Mouse (Mus musculus): ENCODE results near the gene Zdhhc16.
A peak's percentile ranks its signal among the peaks of the same experiment; 100 is the strongest.

The Zdhhc16 gene

DNA sequence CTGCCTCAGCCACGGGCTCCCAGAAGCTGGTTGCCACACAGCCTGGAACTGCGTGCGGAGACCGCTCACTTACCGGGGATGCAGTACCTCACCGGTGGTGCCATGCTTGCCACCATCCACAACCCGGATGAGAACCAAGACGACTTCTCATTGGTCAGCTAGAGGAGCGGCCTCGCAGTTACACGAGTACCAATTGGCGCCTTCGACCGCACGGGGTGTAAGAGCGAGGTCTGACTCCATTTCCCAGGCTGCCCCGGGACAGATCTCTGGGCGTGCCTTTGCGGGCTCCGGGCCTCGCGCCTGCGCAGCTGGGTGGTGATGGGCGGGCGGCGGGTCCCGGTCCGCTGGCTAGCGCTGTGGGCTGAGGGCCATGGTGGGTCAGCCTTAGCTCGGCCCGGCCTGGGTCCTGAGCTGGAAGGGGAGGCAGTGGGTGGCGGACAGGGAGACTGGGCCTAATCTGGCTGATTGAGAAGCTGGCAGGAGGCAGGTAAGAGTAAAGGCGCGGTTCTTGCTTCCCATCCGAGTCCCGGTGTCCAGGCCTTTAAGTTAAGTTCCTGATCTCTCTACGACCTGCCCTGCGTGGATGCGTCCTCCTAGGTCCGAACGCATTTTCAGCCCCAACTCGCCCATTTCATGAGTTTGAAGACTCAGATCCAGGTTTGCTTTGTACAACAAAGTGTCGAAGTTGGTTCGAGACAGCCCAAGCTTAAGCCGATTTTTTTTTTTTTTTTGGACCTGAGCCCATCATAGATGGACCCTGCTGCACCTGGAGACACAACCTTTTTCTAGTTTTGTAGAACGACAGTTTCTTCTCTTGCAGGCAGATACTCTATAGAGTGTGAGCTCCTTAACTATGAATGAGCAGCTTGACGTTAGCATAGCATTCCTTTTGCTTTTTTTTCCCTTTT lies at the start of gene Zdhhc16, which contains the start of gene Exosc1:
Gene Zdhhc16, plus strand, starts transcription at position 302 of the 908 bp plus-strand sequence.
Gene Exosc1, minus strand, starts transcription at position 245 of the 908 bp plus-strand sequence.
- peak; percentile 98 to 99 for DNase-seq

DNA sequence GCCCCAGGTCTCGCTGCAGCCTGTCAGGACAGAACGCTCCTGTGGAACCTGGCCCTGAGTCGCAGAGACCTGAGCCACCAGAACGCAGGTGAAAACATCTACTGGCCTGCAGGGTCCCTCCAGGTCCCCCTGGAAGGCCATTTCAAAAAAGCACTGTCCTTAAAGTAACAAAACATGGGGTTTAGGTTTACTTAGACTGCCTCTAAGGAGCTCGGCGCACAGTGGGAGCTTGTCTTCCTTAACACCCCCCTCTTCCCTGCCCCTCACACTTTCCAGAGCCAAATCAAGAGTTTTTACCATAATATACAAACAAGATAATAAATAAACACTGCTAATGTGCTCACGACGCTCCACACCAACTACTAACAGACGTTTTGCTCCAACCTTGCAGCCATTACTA lies 49.4 kb upstream of the Zdhhc16 start:
- DNase-seq = no peak

DNA sequence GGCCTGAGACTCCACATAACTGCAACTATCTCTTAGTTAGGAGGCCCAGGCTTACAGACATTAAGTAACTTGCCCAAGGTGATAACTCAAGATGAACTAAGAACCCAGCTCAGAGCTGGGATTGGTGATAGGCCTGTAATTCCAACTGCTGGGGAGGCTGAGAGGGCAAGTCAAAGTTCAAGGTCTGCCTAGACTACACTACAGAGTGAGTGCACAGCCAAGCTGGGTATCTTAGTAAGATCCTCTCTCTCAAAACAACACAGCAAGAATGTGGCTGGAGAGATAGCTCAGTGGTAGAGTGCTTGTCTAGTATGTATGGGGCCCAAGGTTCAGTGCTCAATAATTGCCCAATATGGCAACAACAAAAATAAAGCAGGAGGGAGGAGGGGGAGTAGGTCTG lies 45.1 kb upstream of the Zdhhc16 start:
- no peak for DNase-seq

DNA sequence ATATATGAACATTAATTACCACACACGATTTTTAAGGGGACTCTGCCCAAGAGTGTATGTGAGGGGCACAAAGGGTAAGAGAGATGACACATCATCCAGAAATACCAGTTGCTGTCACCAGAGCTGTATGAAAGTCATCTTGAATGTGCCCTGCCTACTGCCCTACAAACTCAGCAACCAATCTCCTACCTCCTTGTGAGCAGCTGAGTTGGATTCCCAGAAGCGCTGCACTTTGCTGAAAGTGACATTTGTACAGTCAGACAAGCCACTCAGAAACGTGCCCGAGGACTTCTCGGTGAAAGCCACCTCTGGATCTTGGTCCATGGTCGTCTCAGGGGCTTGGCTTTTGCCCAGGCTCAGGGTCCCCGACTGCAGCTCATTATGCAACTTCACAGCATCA lies 38.3 kb upstream of the Zdhhc16 start:
- DNase-seq = no peak

DNA sequence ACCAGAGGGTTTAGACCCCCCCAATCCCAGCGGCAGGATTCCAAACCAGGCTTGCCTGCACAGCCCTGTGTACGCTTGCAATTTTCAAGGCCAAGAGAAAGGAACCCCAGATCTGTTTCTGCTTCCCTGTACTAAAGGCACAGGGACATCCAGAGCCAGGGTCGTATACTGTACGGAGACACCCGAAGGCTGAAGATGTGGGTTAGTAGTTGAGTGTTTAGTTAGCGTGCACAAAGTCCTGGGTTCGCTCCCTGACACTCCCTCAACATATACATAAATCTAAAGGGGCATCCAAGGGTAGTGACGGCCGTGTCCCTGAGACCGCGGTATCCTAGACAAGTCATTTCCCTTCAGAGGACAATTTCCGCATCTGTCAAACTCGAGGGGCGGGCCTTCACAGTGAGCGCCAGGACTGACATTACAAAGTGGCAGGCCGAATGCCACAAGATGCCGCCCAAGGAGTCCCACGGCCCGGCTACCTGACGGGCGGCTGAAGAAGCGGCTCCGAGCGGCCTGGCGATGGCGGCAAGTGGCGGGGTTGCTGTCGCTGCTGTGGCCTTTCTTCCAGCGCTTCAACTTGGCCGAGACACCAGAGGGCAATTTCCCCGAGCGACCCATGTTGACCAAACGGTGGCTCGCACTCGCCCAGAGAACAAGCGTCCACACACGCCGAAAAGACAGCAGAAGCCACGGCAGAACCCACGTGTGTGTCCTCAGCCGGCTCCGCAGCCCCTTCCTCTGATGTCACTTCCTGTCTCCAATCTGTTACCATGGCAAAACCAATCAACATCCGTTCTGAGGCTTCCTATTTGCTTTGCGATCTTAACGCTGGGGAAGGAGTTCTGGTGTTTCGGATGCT lies 37.6 kb upstream of the Zdhhc16 start, which contains the start of gene Rrp12:
Gene Rrp12, minus strand, starts transcription at position 714 of the 859 bp plus-strand sequence.
- peak; percentile 79 to 86 for DNase-seq

GRCm38 (mm10) chr19:41896319-41896711 lies 37.0 kb upstream of the Zdhhc16 start:
- no peak for DNase-seq

DNA sequence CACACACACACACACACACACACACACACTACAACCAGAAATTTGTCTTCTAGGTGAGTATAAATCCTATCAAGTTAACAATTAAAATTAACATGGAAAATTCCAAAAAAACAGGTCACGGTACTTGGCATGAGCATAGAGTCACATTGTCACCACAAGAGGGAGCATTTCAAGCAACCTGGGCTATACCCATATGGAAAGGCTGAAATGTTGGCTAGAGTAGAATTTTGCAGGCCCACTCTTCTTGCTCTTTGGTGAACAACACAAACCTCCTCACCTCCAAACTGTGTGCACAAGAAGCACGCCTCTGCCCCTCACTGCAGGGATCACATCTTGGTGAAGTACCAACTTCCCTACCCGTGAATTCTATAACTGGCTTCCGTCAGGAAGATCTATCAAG lies 34.4 kb upstream of the Zdhhc16 start:
- DNase-seq = peak in 1 of 2 experiments; percentile 47

GRCm38 (mm10) chr19:41900495-41901090 lies 32.7 kb upstream of the Zdhhc16 start:
- DNase-seq = peak in 1 of 2 experiments; percentile 17

- DNase-seq = no peak
These were observed 31.6 kb upstream of the Zdhhc16 start for GRCm38 (mm10) chr19:41901696-41902095.

DNA sequence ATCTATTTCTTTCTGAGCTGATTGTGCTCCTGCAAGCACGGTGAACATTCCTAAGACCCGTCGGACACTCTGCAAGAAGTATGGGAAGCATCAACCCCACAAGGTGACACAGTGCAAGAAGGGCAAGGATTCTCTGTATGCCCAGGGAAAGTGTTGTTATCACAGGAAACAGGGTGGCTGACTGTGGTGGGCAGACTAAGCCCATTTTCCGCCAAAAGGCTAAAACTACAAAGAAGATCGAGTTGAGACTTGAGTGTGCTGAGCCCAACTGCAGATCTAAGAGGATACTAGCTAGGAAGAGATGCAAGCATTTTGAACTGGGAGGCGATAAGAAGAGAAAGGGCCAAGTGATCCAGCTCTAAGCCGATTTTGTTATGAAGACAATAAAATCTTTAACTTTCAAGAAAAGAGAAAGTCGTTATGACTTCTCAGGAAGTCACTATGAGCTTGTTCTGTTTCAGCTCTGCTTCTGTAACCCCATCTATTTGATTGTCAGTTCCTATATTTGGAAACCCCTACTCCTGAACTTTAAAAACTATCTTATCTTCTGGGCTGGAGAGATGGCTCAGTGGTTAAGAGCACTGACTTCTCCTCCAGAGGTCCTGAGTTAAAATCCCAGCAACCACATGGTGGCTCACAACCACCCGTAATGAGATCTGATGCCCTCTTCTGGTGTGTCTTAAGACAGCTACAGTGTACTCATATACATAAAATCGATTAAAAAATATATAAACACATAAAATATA lies 30.3 kb upstream of the Zdhhc16 start:
- no peak for DNase-seq

GRCm38 (mm10) chr19:41905246-41905645 lies 28.0 kb upstream of the Zdhhc16 start:
- DNase-seq = no peak

DNA sequence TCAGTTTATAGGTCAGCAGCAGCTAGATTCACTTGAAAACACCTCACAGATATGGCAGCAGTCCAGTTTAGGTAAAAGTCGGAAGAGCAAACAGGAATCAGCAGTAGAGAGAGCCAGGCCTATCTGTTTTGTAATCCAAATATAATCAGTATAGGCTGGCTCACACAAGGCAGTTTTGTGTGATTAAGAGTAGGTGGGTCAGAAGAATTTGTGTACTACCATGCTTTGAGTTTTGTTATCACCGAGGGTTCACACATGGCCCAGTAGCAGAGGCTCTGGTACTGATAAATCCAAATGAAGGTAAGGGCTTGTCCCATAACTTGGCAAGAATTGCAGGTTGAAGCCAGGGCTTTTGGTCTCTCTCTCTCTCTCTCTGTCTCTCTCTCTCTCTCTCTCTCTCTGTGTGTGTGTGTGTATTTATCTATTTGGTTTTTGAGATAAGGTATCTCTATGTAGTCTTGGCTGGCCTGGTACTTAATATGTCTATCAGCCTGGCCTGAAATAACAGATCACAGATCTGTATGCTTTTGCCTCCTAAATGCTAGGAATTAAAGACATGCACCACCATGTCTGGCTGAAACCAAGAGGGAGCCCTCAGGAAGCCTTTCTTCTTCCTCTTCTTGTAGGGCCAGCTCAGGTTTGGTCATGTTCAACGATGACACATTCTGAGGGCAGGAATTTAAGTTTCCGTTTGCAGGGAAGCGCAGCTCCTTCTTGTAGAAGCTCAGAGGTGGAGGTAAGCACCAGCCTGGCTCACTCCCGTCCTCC lies 26.8 kb upstream of the Zdhhc16 start:
- no peak for DNase-seq

- DNase-seq = no peak
These were observed 26.1 kb upstream of the Zdhhc16 start for GRCm38 (mm10) chr19:41907079-41907760.

- no peak for DNase-seq
These were observed 24.5 kb upstream of the Zdhhc16 start for GRCm38 (mm10) chr19:41908736-41909135.

DNA sequence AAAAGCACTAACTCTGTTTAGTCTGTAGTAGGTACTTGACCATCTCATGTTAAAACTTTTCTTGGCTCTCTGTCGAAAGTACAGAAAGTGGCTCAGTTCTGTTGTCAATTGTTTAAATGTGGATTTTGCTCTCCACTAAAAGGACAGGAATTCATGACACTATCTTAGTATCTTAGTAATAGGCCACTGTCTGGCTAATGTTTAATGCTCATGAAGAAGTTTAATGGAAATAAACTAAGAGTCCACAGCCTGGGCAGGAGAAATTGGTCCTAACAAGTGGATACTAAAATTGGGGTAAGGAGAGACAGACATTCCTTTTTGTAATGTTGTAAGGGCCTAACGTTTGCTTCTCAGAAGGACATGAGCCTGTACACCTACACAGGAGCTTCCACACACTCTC lies 22.9 kb upstream of the Zdhhc16 start:
- no peak for DNase-seq

- DNase-seq = peak; percentile 97 to 98
These were observed 21.9 kb upstream of the Zdhhc16 start, which contains the start of gene Pgam1 for GRCm38 (mm10) chr19:41911178-41912073. Gene Pgam1 (plus strand): TSS chr19:41911923.

GRCm38 (mm10) chr19:41912121-41913080 lies 20.9 kb upstream of the Zdhhc16 start:
- DNase-seq = peak; percentile 34 to 44
